Mouse (Mus musculus) thymus, adult 2 months (tissue): ENCODE measurements around the gene Cygb.

Experiments
- CTCF ChIP-seq: fragments of 200-500 bp; IDR thresholded peaks from 2 replicates; pipeline ENCODE4 v1.5.1; 2012; ENCODE audit warnings: mild to moderate bottlenecking, control low read depth, low read length, moderate library complexity, borderline replicate concordance; ENCODE audit not compliant: control insufficient read depth, poor library complexity, insufficient read depth; ENCODE audit errors: extremely low read depth
- POLR2A ChIP-seq: fragments of 200-500 bp; IDR thresholded peaks from 2 replicates; pipeline ENCODE4 v1.6.1; 2012; ENCODE audit warnings: mild to moderate bottlenecking, low read length, control low read depth, moderate library complexity; ENCODE audit not compliant: control insufficient read depth, poor library complexity, insufficient read depth; ENCODE audit errors: extremely low read depth

DNA sequence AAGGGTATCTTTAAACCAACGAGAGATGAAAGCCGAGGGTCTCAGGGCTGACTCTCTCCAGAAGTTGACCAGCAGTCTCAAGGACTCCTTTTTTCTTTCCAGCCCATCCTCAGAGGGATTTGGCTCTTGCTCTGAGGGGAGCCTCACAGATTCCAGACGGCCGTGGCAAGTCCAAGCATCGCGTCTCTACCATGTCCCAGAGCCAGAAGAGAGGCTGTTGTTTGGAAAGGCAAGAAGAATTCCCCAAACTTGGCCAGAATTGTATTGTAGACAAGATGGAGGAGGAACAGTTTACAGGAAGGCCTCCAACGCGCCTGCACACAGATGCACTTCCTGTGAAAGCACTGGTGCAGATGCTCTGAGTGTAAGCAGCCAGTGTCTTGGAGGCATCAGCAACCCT is 13.8 kb upstream of the Cygb start:
- TF ChIP-seq CTCF (no peak), POLR2A (no peak)
